Mouse (Mus musculus) testis, postnatal 14 days (tissue): ENCODE results near the gene Zfp462.

Source experiments
- DNase-seq: peaks from one replicate; pipeline ENCODE4 v3.0.0; 2021; ENCODE audit warnings: low spot score

The Zfp462 gene

DNA sequence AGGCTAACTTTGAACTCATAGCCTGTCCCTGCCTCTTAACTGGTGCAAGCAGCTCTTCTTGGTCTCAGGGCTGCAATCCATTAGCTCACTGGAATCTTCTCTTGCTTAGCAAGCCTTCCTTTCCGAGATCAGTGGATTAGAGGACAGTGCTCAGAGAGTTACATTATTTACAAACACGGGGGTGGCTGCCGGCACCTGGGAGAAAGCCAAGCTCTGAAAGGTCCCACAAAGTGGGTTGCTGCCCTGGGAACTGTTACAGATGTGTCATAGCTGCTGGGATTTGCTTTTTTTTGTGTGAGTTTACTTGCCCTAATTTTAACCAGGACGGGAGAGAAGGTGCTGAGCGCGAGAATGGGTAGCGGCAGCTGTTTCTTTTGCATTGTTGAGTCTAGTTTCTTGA lies 102.4 kb downstream of the Zfp462 start:
- DNase-seq = no peak

DNA sequence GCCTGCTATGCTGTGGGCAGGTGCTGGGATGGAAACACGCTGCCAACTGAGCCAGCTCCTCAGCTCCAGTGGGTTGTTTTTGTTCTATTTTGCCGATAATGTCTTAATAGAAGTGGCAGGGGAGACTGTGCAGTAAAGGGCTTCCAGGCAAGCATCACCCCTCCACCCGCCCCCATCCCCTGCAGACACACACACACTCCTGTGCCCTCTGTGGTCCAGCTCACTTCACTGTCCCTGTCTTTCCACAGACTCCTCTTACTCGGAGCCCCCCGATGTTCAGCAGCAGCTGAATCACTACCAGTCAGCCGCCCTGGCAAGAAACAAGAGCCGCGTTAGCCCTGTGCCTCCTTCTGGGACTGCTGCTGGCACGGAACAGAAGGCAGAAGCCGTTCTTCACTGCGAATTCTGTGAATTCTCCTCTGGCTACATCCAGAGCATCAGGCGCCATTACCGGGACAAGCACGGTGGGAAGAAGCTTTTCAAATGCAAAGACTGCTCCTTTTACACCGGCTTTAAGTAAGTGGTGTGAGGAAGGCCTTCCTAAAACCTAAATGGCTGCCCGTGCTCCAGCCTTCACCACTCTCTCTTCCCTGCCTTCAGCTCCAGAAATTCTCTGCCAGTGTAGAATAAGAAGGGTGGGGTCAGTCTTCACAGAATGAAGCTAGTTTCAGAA lies 105.2 kb downstream of the Zfp462 start:
- DNase-seq = no peak

DNA sequence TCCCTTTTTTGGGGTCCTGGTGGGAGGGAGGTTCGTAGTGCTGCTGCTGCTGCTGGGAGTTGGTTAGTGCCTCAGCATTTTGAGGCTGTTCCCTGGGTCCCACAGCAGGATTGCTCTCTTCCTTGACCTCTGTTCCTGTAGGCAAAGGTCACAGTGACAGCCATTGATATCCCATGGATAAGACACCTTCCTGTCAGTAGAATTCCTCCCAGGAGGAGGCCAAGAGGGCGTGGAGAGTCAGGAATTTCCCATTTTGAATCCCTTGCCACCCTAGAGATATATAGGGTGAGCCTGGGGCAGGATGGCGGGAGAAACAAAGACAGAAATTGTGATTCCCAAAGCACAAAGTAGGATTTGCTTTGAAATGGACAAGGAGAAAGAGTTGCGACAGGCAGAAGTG lies 106.5 kb downstream of the Zfp462 start:
- DNase-seq = no peak

DNA sequence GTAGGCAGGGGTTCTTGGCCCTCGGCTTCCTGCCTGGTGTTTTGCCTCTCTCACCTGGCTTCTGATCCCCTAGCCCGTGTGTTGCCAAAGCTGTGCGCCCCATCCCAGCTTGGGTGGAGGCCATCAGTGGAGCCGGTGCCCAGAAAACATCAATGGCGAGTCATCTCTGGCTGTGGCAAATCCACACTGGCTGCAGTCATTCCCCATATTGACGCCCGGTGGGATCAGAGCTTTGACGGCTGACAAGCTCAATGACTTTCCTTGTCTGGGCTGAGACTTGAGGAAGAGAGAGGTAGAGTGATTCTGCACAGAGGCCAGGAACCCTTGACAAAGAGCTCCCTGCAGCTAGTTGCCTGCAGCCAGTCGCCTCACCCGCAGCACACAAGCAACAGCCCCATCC lies 107.8 kb downstream of the Zfp462 start:
- DNase-seq = no peak

DNA sequence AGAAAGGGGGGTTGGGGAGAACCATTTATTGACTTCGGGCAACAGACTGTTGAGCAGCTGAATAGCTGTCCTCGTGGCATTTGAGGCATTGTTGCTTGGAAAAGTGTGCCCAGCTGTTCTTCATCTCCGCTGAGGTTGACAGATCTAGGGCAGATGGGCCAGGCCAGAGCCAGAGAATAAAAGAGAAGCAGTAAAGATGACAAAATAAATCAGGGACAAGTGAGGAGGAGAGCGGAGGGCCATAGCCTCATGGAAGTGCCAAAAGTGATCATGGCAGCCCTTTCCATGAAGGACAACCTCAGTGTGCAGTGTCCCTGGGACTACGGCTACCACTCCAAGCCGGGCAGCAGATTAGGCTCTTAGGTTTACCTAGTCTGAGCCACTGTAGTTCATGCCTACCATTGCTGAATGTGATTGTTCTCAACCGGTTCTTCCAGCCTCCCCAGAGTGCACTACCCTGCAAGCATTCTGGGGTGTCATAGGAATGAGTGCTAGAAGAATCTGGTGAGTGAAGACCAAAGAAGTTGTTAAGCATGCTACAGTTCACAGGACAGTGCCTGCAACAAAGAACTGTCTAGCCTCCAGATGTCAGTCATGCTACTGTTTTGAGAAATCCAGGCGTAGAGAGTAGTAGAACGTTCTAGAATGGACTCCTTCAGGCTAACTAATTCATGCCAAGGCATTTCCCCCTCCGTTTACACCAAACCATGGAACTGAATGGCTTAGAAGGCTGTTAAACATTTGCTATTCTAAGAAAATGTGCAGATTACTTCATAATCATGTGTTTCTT lies 113.0 kb downstream of the Zfp462 start:
- DNase-seq = no peak

DNA sequence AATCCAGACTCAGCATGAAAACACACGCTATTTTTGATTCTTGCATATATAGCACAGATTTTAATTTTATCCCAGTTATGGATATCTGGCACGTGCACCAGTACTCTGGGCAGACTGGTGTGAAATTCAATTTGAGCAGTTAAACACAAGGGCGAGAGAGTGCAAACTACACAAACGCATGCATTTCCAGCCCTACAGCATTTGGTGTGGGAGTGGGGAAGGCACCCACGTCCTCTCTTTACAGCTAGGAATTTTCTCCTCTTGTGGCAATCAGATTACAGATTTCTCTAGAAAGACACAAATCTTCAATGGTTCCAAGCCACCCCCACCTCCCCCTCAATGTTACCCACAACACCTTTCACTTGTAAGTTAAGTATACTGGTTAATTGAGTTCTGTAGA lies 114.1 kb downstream of the Zfp462 start:
- no peak for DNase-seq

DNA sequence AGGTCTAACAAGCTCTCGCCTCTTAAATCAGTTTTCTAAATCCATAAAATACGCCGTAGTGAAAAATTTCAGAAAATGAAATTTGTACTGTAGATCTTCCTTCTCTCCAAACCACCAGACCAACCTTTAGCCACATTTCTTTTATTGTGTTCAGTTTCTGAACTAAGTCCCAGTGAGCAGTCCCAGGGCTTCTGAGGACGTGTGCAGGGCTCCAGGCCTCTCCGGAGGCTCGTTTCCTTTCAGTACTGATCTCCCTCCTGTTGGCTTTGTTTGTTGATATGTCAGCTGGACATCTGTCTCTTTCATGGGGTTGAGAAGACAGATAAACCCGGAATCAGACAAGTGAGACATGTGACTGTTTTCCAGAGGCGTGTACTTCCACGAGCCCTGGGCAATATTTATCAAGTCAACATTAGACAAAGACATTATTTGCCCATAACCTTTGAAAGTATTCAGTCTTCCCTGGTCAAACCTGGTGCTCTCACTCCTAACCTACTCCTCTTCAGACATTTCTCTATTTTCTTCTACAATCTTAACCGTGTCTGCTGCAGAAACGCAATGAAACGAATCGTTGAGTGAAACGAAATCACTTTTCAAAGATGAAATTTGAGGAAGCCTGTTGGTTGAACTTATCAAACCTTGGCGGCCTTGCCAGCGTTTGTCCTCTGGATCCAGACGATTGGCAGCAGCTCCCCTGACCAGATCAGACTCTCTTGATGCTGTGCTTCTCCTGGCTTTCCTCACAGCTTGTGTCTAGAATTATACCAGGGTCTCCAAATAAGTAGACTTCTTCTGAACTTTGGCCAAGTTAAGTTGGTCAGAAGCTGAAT lies 121.7 kb downstream of the Zfp462 start:
- no peak for DNase-seq

DNA sequence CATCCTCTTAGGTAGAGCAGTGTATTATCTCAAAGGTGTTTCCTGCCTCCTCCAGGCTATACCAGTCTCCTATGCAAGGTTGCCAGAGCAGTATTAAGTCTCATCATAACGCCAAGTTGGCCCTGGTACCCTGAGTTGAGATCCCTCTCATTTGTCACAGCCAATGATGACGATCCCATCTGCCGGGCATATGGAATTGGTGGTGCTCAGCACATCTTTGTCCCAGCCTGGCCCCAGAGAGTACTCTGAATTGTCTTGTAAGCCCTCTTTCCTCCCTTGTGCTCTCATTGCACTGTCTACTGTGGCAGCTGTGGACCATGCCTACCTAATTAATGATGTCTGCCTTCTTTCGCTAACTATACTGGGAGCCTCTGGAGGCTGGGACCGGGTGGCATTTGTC lies 126.7 kb downstream of the Zfp462 start:
- no peak for DNase-seq

DNA sequence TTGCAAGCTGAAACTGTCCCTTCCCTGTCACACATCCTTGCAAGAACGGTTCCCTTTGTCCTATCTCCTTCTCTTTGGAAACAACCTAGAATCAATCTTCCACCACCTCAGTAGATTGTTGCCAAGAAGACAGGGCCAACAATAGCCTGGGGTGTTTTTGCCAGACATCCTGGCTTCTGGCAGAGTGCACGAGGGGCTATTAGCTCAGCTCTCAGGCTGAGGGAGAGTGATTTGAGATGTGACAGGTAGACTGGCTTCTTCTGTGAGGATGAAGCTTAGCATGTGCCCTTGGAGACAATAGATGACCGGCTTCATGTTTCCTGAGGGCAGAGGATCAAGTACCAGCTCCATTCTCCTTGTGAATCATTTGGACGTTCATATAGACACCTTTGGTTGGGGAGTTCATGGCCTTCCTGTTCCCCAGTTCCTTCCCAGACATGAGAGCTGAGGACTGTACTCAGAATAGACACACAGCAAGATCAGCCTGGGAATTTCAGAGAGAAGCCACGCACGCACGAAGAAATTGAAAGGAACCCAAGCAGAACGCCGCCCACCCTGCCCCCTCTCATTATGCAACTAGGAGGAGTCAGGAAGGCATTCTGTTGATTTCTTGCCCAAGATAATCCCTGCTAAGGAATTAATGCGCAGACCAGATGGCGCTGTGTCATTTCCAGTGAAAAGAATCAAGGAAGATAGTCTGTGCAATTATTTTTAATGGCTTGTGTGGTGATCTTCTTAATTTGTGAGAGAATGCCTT lies 132.5 kb downstream of the Zfp462 start:
- no peak for DNase-seq

DNA sequence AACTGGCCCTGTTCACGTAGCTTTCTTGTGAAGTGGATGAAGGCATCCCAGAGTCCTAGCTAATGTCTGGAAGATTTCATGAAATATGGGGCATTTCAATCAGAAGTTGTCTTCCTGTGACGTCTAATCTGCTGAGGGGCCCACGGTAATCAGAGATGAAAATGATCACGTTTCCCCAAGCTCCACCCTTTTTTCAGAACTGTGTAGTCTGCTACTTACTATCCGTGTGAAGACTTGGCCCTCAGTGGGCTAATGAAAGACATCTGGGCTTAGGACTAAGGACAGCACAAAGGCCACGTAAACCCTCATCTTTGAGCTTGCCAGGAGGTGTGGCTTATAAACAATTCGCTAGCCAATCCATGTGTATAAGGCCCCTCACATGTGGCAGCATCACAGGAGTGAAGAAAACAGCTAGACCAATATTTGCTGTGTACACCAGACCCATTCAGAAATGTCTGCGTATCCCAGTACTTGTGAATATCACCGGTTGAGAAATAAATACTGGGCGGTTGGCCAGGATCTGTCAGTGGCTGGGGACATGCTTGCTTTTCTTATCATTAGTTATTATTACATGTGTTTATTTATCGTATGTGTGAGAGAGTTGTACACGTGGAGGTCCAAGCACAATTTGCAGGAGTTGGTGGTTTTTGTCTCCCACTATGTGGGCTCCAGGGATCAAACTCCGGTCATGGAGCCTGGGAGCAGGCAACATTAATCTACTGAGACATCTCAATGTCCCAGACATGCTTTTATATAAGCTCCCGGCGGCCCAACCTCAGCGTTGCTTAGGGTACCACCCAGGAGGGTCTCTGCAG lies 133.3 kb downstream of the Zfp462 start:
- no peak for DNase-seq

DNA sequence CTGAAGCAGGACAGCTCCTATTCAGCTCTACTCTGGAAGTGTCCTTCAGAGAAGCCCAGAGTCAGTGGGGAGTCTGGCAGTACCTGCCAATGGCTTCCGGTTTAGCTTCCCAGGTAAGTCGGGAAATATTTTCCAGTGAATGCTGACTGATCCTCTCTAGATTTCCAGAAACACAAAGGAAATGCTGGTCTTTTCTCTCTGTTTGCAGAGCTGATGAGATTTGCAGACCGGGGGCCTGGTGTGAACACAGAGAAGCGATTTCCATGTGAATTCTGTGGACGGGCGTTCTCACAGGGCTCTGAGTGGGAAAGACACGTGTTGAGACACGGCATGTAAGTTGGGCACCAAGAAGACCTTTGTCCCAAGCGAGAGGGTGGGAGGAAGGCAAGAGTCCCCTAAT lies 134.2 kb downstream of the Zfp462 start:
- no peak for DNase-seq

DNA sequence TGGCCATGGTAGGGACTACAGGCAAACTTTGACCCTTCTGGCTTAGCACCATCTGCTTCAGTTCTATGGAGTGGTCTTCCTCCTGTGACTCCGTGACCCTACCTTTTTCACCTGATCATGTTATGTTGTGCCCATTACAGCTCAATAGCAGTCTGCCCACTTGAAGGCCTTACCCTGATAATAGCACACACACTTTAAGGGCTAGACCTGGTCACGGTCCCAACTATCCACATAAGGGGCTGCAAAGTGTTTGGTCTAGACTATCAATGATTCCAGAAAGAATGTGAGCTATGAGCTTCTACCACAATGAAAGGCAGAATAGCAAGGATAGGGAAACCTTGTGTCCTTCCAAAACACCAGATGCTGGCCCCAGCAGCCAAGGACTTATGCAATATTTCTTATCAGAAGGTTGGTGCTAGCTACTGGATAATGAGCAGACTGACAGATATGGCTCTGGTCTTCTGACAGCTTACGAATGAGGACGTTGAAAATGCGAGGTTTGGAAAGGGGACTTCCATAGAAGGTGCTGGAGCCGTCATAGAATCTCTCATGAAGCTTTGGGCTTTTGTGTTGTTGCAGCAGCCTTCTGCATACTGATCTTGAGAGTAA lies 139.3 kb downstream of the Zfp462 start:
- no peak for DNase-seq

DNA sequence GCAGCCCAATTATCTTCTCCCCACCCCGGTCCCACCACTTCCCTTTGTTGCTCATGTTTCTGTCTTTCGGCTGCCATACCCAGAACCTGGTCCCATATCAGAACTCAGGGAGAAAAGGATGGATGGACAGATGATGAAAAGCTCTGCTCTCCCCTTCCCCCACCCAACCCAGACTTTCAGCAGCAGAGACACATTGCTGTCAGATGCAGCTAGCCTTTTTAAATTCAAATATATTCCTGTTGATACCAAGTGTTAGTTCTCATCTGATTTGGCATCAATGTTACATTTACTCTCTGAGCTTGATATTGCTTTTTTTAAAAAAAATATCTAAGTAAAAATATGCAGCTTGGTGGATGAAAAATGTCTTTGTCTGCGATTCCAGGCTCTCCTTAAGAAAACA lies 143.3 kb downstream of the Zfp462 start:
- DNase-seq = no peak

DNA sequence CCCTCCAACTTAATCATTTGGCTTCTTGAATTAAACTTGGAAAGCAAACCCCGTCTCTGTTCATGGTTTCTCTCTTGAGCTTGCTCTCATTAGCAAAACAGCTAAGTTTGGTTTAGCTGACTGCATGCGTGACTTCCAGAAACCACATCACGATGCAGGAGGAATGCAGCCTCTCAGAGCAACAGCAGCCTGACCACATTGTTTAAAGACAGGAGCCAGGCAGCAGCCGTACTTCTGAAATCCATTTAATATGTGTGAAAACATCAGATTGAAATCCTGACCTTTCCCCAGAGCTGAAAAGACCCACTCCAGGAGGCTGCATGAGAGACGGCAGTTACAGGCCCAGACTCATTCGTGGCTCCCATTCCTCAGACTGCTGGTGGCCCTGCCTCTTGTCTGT lies 144.1 kb downstream of the Zfp462 start:
- DNase-seq = no peak

DNA sequence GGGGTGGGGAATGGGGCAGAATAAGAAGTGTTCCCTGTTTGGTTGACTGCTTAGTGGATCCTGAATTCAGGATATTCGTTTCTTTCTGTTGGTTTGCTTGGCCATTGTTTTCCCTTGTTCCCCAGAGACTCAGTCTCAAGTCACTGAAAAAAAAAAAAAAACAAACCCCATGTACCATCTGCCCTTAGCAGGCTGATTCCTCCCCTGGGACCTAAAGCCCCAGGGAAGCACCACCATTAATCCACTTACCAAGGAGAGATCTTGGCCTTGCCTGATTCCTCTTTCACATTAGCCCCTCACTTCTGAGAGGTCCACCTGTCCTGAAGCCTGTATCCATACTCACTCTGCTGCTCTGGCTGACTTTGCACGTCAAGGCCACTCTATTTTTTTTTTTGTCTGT lies 152.3 kb downstream of the Zfp462 start:
- DNase-seq = no peak

DNA sequence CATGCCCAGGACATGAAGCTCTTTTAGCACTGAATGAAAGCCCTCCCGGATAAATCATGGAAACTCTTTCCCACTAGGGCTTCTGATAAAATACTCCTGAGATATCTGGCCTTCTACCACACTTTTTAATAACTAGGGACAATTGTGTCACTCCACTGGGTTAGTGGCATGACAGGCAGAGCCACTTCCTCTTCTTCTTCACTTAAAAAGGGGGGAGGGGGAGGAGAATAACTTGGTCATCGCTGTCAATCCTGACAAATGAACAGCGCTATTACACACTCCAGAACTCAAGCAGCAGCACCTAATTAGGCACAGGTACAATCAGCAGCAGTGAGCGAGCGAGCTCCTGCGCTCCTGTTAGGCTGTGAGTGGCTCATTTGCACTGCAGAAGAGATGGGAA lies 153.5 kb downstream of the Zfp462 start:
- DNase-seq = no peak

DNA sequence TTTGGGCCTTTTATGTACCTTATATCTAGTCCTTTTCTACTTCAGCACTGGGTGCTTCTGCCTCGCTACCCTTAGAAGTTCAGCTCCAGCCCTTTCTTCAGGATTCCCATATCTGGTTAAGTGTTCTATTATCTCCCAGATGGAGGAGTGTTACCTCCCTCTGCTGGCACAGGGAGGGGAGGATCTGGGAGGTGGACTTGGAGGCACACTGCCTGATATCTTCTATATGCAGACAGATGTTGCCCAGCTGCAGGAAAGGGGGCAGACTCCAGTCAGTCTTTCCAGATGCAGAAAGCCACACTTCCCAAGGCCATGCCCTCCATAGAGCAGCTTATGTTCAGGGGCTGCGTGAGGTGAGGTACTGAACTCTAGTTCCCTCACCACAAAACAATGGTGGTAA lies 156.0 kb downstream of the Zfp462 start:
- no peak for DNase-seq

DNA sequence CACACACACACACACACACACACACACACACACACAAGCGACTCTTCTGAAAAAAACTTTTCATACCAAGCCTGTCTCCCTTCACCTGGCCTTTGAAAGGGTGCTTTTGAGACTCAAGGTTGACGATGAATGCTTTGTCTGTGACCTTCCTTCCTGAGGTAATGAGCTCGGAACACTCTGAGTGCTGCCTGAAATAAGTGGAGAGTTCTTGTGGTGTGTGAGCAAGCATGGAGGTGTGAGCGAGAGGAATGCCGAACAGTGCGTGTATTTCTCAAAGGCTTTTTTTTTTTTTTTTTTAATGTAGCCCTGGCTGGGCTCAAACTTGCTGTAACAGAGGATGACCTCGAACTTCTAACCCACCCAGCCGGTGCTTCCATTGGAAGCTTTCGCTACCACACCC lies 156.8 kb downstream of the Zfp462 start:
- no peak for DNase-seq

DNA sequence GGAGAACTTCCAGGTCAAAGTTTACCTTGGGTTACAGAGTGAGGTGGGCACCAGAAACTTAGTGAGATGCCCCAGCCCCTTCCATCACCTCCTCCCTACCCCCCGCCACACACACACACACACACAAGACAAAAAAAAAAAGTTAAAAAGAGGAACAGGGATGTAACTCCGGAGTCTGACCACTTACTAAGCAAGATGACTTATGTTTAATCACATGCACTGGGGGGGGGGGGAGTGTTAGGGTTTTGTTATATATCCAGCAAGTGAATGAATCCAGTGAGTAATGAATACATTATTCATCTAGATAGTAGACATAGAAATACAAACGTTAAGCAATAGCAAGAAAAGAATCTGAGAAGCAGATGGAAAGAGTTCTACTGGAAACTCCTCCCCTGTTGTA lies 157.5 kb downstream of the Zfp462 start:
- DNase-seq = no peak

DNA sequence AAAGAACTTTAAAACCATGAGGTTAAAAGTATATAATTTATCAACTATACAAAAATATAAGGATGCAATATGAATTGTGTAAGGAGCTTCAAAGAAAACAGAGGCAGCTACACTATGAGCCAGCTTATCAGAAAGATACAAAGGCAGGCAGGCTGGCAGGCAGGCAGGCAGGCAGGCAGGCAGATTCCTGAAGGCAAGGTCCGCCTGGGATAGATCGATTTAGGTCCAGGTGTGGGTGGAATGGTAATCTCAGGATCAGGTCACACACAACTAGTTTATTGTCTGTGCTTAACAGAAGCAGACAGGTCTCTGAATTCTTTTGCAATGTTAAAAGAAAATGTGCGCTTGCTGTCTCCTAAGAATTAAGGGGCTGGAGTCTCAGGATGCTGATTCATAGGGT lies 158.7 kb downstream of the Zfp462 start:
- no peak for DNase-seq
